Mouse (Mus musculus) thymus, adult 2 months (tissue): Measurements from ENCODE around the gene Spo11.

Source experiments
- CTCF ChIP-seq: fragments of 200-500 bp; IDR thresholded peaks from 2 replicates; pipeline ENCODE4 v1.5.1; 2012; ENCODE audit warnings: mild to moderate bottlenecking, control low read depth, low read length, moderate library complexity, borderline replicate concordance; ENCODE audit not compliant: control insufficient read depth, poor library complexity, insufficient read depth; ENCODE audit errors: extremely low read depth
- POLR2A ChIP-seq: fragments of 200-500 bp; IDR thresholded peaks from 2 replicates; pipeline ENCODE4 v1.6.1; 2012; ENCODE audit warnings: mild to moderate bottlenecking, low read length, control low read depth, moderate library complexity; ENCODE audit not compliant: control insufficient read depth, poor library complexity, insufficient read depth; ENCODE audit errors: extremely low read depth

GRCm38 (mm10) chr2:172950722-172951121, 26.8 kb upstream of the Spo11 start:
- no peak for TF ChIP-seq POLR2A
- TF ChIP-seq CTCF, result no peak
